Mouse (Mus musculus) myocyte (in vitro differentiated cells): ENCODE measurements around the gene Mmp9.
A peak's percentile ranks its signal among the peaks of the same experiment; 100 is the strongest.

Experiments
- CEBPB ChIP-seq: IDR thresholded peaks from 2 replicates; pipeline ENCODE4 v1.6.1; 2011; ENCODE audit warnings: mild to moderate bottlenecking, moderate library complexity; ENCODE audit not compliant: poor library complexity, insufficient read depth, severe bottlenecking
- E2F4 ChIP-seq: IDR thresholded peaks from one replicate; pipeline ENCODE4 v1.6.1; 2011; ENCODE audit warnings: mild to moderate bottlenecking, control low read depth, moderate library complexity; ENCODE audit not compliant: insufficient read depth
- MAX ChIP-seq: IDR thresholded peaks from one replicate; pipeline ENCODE4 v1.6.1; 2011; ENCODE audit warnings: low read depth, mild to moderate bottlenecking, control low read depth
- MYOD1 ChIP-seq, 3 experiments: IDR thresholded peaks; one replicate each; pipeline ENCODE4 v1.6.1; 2011; ENCODE audit warnings: control low read depth in 2 of 3, low read depth in 2 of 3, mild to moderate bottlenecking in 2 of 3, moderate library complexity in 1 of 3; ENCODE audit not compliant: insufficient read length in 2 of 3, control insufficient read depth in 1 of 3
- MYOG ChIP-seq, 3 experiments: IDR thresholded peaks; one replicate each; pipeline ENCODE4 v1.6.1; 2011; ENCODE audit warnings: control low read depth in 2 of 3, low read depth in 2 of 3, mild to moderate bottlenecking in 2 of 3; ENCODE audit not compliant: insufficient read length in 2 of 3, control insufficient read depth in 1 of 3, insufficient read depth in 1 of 3
- POLR2A ChIP-seq: IDR thresholded peaks from one replicate; pipeline ENCODE4 v1.6.1; 2011; ENCODE audit warnings: low read depth, mild to moderate bottlenecking, control low read depth, moderate library complexity; ENCODE audit not compliant: insufficient read length
- POLR2AphosphoS2 ChIP-seq: IDR thresholded peaks from one replicate; pipeline ENCODE4 v1.6.1; 2011; ENCODE audit warnings: low read depth, control low read depth; ENCODE audit not compliant: insufficient read length
- REST ChIP-seq: IDR thresholded peaks from one replicate; pipeline ENCODE4 v1.6.1; 2011; ENCODE audit warnings: mild to moderate bottlenecking, control low read depth, moderate library complexity; ENCODE audit not compliant: insufficient read depth, insufficient read length
- SRF ChIP-seq: IDR thresholded peaks from one replicate; pipeline ENCODE4 v1.6.1; 2011; ENCODE audit warnings: low read depth; ENCODE audit not compliant: control insufficient read depth, insufficient read length
- TCF12 ChIP-seq: IDR thresholded peaks from one replicate; pipeline ENCODE4 v1.6.1; 2011; ENCODE audit warnings: mild to moderate bottlenecking, control low read depth; ENCODE audit not compliant: poor library complexity, insufficient read depth, severe bottlenecking
- TCF3 ChIP-seq: IDR thresholded peaks from one replicate; pipeline ENCODE4 v1.6.1; 2011; ENCODE audit warnings: low read depth, control low read depth; ENCODE audit not compliant: insufficient read length
- USF1 ChIP-seq: IDR thresholded peaks from one replicate; pipeline ENCODE4 v1.6.1; 2011; ENCODE audit warnings: low read depth, mild to moderate bottlenecking, control low read depth, moderate library complexity

GRCm38 (mm10) chr2:164997721-164998428 lies 57.3 kb downstream of the Mmp9 start:
- no peak for TF ChIP-seq USF1
- TF ChIP-seq POLR2A, result no peak
- no peak for TF ChIP-seq TCF12
- TF ChIP-seq REST, result no peak
- TF ChIP-seq E2F4, result no peak
- no peak for TF ChIP-seq MAX
- TF ChIP-seq MYOG (IDR thresholded peaks at IDR 0.05; ENCODE audit: control insufficient read depth in 1 of 3, insufficient read depth in 1 of 3, insufficient read length in 2 of 3, low read depth in 2 of 3), result no peak
- TF ChIP-seq CEBPB, result no peak
- no peak for TF ChIP-seq MYOD1 (IDR thresholded peaks at IDR 0.05; ENCODE audit: control insufficient read depth in 1 of 3, insufficient read length in 2 of 3, low read depth in 2 of 3)
- no peak for TF ChIP-seq SRF
- peak; percentile 7 for TF ChIP-seq POLR2AphosphoS2
- no peak for TF ChIP-seq TCF3
